Mouse (Mus musculus): ENCODE results near the gene Elob.

The Elob gene

GRCm38 (mm10) chr17:23829064-23829619, at the start of gene Elob:
Gene Elob (minus strand): TSS chr17:23829136.
- DNase-seq: peak; percentile 92

GRCm38 (mm10) chr17:23877166-23877565, 48.2 kb upstream of the Elob start:
- DNase-seq: peak; percentile 18

GRCm38 (mm10) chr17:23876741-23877140, 47.8 kb upstream of the Elob start:
- DNase-seq: peak; percentile 64

DNA sequence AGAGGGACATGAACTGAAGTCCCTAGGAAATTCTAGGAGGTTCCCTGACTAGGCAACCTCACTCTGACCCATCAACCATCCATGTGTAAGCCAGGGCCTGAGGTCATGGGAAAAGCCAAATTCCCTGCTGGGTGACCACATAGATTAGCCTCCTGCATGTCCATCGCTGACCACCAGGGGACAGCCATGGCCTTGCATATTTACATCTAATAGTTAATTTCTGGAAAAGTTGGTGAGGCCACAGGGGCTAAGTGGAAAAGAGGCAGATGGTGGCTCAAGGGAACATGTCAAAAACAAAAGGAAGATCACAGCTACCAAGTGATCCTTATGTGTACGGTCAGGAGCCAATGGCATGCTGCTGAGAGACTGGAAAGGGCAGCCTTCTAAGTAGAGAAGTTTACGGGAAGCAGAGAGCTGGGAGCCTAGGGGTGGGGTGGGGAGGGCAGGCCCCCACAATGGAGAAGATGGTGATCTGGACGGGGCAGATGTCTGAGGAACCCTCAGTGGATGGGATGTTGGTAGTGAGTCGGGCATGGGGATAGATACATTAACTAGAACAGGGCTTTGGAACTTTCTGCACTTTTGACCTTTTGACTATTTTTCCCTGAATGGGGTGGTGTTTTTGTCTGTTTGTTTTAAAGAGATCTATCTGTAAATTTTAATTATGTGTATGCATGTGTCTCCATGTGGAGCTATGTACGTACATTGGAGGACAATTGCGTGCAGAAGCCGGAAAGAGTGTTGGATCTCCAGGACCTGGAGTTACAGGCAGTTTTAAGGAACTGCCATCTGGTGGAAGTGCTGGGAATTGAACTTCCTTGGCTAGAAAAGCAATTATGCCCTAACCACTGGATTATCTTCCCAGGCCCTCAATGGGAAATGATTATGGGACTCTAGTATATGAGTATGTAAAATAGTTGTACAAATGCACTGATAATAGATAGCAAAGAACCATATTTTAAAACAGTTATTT, 45.2 kb upstream of the Elob start:
- DNase-seq: peak; percentile 15

GRCm38 (mm10) chr17:23868513-23868912, 39.6 kb upstream of the Elob start:
- no peak for DNase-seq

- no peak for DNase-seq
Observed at GRCm38 (mm10) chr17:23867756-23868155, 38.8 kb upstream of the Elob start, which contains the start of gene Prss21. Gene Prss21 (plus strand): TSS chr17:23868056.

DNA sequence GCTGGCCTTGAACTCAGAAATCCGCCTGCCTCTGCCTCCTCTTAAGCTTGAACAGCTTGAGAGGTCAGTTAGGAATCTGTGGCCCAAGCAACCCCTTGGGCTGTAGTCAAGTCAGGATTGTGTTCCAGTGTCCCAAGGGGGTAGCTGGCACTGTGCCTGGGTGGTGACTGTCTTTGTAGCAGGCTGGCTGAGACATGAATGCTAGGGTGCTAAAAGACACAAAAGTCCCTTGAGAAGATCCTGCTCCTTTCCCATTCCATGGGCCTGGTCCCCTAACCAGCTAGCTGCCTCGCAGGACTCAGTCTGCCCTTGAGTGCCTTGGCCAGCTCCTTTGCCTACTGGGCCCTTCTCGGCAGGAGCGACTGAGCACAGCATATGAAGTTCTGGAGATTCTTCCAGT, 34.0 kb upstream of the Elob start:
- DNase-seq: no peak

DNA sequence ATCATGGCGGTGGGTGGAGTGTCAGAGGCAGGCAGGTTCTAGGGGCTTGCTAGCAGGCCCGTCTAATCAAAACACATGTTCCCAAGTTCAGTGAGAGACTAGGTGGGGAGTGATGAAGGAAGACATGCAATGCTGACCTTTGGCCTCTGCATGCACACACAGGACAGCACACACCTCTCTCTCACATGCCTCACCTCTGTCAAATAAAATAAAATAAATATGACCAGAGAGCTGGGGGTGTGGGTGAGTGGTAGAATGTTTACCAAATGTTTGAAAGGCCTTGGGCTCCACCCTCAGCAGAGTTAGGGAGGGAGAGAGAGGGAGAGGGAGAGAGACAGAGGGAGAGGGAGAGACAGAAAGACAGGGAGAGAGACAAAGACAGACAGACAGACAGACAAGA, 29.0 kb upstream of the Elob start:
- no peak for DNase-seq

DNA sequence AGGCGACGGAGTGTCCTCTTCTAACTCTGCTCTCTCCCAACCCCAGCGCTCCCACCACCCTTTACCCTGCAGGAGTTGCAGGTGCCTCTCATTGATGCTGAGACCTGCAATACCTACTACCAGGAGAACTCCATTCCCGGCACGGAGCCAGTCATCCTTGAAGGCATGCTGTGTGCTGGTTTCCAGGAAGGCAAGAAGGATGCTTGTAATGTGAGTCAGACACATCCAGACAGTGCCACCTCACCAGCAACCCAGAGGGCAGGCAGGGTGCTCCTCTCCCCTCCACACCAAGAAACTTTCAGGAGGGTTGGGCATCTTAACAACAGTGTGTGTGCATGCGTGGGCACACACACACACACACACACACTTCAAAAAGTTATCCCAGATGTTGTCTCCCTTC, 28.3 kb upstream of the Elob start:
- no peak for DNase-seq

DNA sequence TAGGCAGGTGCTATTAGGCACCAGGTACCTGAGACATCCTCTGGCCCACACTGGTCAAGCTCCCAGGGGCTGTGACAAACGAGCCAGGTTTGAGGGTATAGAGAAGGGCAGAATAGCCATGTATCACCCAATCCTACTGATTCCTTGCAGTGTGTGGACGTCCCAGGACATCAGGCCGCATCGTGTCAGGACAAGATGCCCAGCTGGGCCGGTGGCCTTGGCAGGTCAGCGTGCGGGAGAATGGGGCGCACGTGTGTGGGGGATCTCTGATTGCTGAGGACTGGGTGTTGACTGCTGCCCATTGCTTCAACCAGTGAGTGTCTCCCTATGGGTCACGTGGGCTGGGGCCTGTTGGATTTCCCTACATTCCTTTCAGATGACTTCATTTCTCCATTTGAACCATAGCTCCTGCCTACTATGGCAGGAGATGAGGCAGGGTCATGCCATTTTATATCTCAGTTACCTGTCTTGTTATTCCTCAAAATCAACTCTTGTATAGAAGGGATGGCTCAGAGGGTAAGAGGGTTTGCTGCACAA, 25.4 kb upstream of the Elob start:
- DNase-seq: no peak

DNA sequence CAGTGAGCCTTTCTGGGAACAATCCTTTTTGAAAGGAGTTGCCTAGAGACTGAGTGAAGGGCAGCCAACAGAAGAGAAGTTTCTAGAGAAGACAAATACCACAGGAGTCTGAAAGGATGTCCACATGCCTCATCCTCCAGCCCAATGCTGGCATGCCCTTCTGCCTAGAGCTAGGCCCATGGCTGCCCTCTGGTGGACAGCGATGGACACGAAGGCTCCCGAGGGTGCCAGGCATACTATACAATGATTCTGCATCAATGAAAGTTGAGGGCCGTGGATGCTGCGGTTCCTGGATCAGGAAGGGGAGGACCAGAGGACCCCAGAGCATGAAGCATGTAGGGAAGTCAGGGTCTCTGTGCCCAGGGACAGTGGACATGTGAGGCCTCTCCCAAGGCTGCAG, 24.4 kb upstream of the Elob start:
- DNase-seq: no peak

- DNase-seq: no peak
Observed at GRCm38 (mm10) chr17:23850853-23851749, 22.2 kb upstream of the Elob start.

- DNase-seq: no peak
Observed at GRCm38 (mm10) chr17:23850028-23850427, 21.1 kb upstream of the Elob start.

DNA sequence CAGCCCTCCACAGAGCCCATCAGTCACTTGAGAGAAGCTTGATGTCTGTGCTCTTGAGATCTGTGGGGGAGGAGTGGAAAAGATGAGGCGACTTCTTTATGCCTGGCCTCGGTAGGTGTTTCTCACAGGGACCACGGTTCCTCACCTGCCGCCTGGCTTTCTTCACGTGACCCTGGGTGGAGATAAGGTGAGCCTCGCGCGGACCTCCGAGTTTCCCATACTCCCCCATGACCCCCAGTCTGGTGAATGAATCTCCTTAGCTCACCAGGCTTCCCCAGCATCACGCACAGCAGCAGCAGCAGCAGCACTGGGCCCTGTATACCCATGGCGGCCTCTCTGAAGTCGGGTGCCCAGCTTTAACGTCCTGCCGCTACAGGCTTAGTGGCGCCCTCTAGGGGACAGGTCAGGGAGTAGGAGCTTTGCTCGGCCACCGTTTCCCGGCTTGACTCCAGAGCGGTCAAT, 14.9 kb upstream of the Elob start, which contains the start of the genes Prss32 and Prss41:
TSS of gene Prss32 (plus strand) at position 44 of the 462 bp plus-strand sequence.
TSS of gene Prss41 (minus strand) at position 361 of the 462 bp plus-strand sequence.
- DNase-seq: no peak

DNA sequence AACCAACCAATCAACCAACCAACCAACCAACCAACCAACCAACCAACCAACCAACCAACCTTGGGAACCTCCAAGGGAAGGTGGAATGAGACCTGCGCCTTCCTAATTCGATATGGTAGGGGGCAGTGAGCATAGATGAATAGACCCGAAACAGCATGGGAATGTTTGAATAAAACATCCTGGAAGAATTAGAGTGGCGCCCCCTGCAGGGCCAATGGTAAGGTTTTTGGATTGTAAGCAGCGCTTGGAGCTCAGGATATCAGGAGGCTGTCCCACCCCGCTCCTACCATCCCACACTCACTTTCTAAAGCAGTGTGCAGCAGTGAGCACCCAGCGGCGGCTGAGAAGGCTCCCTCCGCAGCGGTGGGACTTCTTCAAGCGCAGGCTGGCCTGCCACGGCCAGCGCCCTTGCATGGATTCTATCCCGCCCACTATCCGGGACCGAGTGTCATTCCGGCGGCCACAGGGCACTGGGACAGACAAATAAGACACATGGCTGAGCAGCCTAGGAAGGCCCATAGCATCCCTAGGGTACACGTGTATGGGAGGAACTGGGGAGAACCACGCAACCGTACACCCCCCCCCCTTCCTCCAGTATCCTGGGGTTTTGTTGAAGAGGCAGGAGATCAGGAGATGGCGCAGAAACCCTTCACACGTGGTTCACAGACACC, 14.3 kb upstream of the Elob start:
- no peak for DNase-seq

DNA sequence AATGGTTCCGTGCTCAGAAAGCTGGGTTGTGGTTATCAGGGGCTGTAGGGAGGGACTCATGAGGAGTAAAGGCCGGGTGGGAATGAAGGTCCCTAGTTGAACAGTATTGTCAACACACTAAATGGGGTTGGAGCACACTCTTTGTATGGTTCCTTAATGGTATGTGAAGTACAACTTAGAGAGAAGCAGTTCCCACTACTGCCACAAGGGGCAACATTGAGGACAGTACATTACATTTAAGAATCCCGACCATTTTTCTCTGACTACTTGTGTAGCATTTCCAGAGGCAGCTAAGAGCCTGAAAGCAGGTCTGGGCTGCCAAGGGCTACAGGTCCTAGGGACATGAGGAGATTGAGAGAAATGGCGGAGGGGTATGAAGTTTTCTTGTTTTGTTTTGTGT, 12.2 kb upstream of the Elob start:
- peak; percentile 48 for DNase-seq

- DNase-seq: no peak
Observed at GRCm38 (mm10) chr17:23836006-23836575, 7.2 kb upstream of the Elob start, which contains the start of gene Prss33. Gene Prss33 (minus strand): TSS chr17:23836056.

- no peak for DNase-seq
Observed at GRCm38 (mm10) chr17:23831201-23831600, 2.3 kb upstream of the Elob start.

GRCm38 (mm10) chr17:23828271-23829001, 500 bp downstream of the Elob start:
- peak; percentile 51 for DNase-seq

DNA sequence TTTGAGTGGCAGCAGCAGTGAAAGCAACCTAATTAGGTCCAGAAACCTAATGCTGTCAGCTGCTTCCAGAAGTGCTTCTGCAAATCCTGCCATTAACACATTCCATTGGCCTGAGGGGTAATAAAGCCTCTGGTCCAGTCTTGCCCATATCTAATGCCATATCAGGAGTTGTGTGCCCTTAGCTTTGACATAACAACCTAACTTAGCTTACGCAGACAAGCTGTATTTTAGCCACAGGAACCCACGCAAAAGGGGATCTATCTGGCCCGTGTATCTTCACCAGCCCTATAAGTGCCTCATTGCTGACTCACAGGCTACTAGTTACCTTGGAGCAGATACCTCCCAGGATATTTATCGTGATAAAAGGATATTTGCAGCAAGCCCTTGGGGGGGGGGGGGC, 3.3 kb downstream of the Elob start:
- DNase-seq: no peak

DNA sequence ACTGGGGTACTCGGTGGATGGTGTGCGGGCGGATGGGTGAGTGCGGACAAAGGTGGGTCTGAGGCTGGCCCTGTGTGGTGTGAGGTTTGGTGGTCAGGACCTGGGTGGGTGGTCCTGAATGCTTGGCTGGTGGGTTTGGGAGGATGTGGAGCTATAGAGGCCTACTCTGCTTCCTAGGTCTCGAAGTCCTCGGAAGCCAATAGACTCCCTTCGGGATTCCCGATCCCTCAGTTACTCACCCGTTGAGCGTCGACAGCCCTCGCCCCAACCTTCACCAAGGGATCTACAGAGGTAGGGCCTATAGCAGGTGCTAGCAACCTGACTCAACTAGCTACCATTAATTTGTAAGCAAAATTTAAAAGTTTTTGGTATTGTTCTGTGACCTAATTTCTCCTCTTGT, 5.3 kb downstream of the Elob start:
- no peak for DNase-seq

Measured in layer of hippocampus, adult 9-11 months (tissue).